Mouse (Mus musculus): ENCODE results near the gene Capn2. TPM values are rescaled to one million over a fixed set of nuclear protein-coding genes. Genes with fewer than 3 reads are reported as not detected.

Gene Capn2
- polyA plus RNA-seq, 1 experiment from 2014 or later, result 116 TPM

- no peak for DNase-seq
- TF ChIP-seq CTCF (IDR thresholded peaks at IDR 0.05; ENCODE audit: low read depth), result no peak
- WGBS, result 83% methylated on average over 6 of the region's 6 CpGs
- H3K4me2 ChIP-seq, result no peak overlapping the region
- no peaks in the 10 kb centered on the region for H3K9me3 ChIP-seq (ENCODE audit: low read depth, low read length)
- no peak overlapping the region for H3K9ac ChIP-seq
- peaks cover 62% of the 10 kb centered on the region for H3K36me3 ChIP-seq (ENCODE audit: insufficient read depth)
- H3K4me1 ChIP-seq (ENCODE audit: insufficient read depth), result peaks cover 11% of the 10 kb centered on the region; the same call in 1 of the 2 replicates
- no peak overlapping the region for H3K4me3 ChIP-seq (ENCODE audit: low read depth, low read length)
- ATAC-seq (ENCODE audit: insufficient read depth), result no peak
- no peak overlapping the region for H3K27ac ChIP-seq (ENCODE audit: low read depth)
- H3K27me3 ChIP-seq (ENCODE audit: insufficient read depth, low read length), result no peaks in the 10 kb centered on the region
Measured at GRCm38 (mm10) chr1:182491839-182492238, 25.6 kb downstream of the Capn2 start.

- Histone ChIP-seq H3K36me3 (ENCODE audit: insufficient read depth) (peaks cover 65% of the 10 kb centered on the region), H3K27me3 (ENCODE audit: insufficient read depth, low read length) (no peaks in the 10 kb centered on the region), H3K27ac (ENCODE audit: low read depth) (no peak overlapping the region), H3K4me3 (ENCODE audit: low read depth, low read length) (no peak overlapping the region), H3K9me3 (ENCODE audit: low read depth, low read length) (no peaks in the 10 kb centered on the region), H3K4me2 (no peak overlapping the region), H3K9ac (no peak overlapping the region), H3K4me1 (ENCODE audit: insufficient read depth) (peaks cover 11% of the 10 kb centered on the region; the same call in 1 of the 2 replicates)
- TF ChIP-seq CTCF (IDR thresholded peaks at IDR 0.05; ENCODE audit: low read depth), result peak; percentile 44; the same call in 1 of the 2 replicates
- ATAC-seq (ENCODE audit: insufficient read depth) (0 out of 2 replicates have a peak, but pooled peaks have one; percentile 13), DNase-seq (peak; percentile 49)
- 77% methylated on average over 7 of the region's 7 CpGs for WGBS
Measured at GRCm38 (mm10) chr1:182490568-182490967, 26.8 kb downstream of the Capn2 start.

DNA sequence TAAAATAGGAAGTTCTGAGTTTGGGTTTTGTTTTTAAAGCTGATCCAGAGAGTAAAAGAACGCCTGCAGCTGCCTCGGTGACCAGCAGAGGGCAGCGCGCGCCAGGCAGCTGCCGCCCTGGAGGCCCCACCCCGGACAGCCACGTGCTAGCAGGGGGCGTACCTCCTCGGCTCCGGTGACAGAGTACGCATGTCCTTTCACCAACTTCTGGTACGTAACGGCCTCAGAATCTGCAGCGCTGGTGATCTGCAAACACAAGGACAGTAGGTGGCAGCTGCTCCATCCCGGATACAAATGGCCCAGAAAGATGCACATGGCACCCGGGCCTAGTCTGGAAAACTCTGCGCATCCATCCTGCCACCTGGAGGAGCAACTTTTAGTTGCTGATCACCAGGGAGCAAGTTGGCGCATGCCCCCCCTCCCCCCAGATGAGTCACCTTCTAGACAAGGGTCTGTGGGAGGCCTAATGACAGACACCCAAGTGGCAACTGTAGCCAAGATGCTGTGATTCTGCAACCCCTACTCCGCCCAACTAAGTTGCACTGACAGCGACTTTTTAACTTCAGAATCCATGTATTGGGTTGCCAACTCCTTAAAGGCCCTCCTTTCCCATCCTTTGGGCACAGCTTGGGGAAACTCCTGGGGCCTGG lies 27.5 kb downstream of the Capn2 start:
- no peak overlapping the region for H3K27ac ChIP-seq (ENCODE audit: low read depth)
- H3K36me3 ChIP-seq (ENCODE audit: insufficient read depth), result peaks cover 71% of the 10 kb centered on the region
- no peak overlapping the region for H3K4me3 ChIP-seq (ENCODE audit: low read depth, low read length)
- peak; percentile 95 for ATAC-seq (ENCODE audit: insufficient read depth)
- H3K9me3 ChIP-seq (ENCODE audit: low read depth, low read length), result no peaks in the 10 kb centered on the region
- H3K4me2 ChIP-seq, result peak overlapping the region; percentile 47
- 9% methylated on average over 21 of the region's 21 CpGs for WGBS
- no peaks in the 10 kb centered on the region for H3K27me3 ChIP-seq (ENCODE audit: insufficient read depth, low read length)
- H3K4me1 ChIP-seq (ENCODE audit: insufficient read depth), result peaks cover 10% of the 10 kb centered on the region; the same call in 1 of the 2 replicates
- H3K9ac ChIP-seq, result no peak overlapping the region
- TF ChIP-seq CTCF (IDR thresholded peaks at IDR 0.05; ENCODE audit: low read depth), result peak; percentile 94
- DNase-seq, result peak; percentile 96

- 89% methylated on average over 10 of the region's 10 CpGs for WGBS
- H3K36me3 ChIP-seq (ENCODE audit: insufficient read depth), result peaks cover 82% of the 10 kb centered on the region
- ATAC-seq (ENCODE audit: insufficient read depth), result no peak
Measured at GRCm38 (mm10) chr1:182488503-182488902, 28.9 kb downstream of the Capn2 start.

DNA sequence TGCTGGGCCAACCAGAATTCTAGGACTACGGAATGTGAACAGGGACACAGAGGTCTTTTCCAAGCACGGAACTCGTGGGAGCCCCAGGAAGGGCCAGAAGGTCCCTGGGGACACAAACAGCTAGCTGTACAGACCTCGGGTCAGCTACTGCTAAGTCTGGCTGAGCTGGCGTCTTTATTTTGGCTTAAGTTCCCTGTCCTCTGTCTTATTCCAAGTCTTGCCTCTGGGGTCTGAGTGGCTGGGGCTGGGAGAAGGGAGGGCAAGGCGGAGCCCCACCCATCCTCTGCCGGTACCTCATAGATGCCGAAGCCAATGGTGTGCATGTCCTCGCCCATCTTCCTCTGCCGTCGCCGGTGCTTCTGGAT lies 33.5 kb downstream of the Capn2 start:
- no peaks in the 10 kb centered on the region for H3K4me1 ChIP-seq (ENCODE audit: insufficient read depth)
- TF ChIP-seq CTCF (IDR thresholded peaks at IDR 0.05; ENCODE audit: low read depth), result no peak
- no peak overlapping the region for H3K27ac ChIP-seq (ENCODE audit: low read depth)
- no peak overlapping the region for H3K4me2 ChIP-seq
- H3K27me3 ChIP-seq (ENCODE audit: insufficient read depth, low read length), result no peaks in the 10 kb centered on the region
- ATAC-seq (ENCODE audit: insufficient read depth) (no peak), DNase-seq (no peak)
- H3K9ac ChIP-seq, result no peak overlapping the region
- no peak overlapping the region for H3K4me3 ChIP-seq (ENCODE audit: low read depth, low read length)
- no peaks in the 10 kb centered on the region for H3K9me3 ChIP-seq (ENCODE audit: low read depth, low read length)
- peaks cover 92% of the 10 kb centered on the region for H3K36me3 ChIP-seq (ENCODE audit: insufficient read depth)
- 88% methylated on average over 12 of the region's 12 CpGs for WGBS

More at GRCm38 (mm10) chr1:182488503-182488902, 28.9 kb downstream of the Capn2 start:
- no peak overlapping the region for H3K27ac ChIP-seq (ENCODE audit: low read depth)
- no peak overlapping the region for H3K4me2 ChIP-seq
- no peaks in the 10 kb centered on the region for H3K9me3 ChIP-seq (ENCODE audit: low read depth, low read length)
- TF ChIP-seq CTCF (IDR thresholded peaks at IDR 0.05; ENCODE audit: low read depth), result no peak
- no peak overlapping the region for H3K4me3 ChIP-seq (ENCODE audit: low read depth, low read length)
- no peaks in the 10 kb centered on the region for H3K27me3 ChIP-seq (ENCODE audit: insufficient read depth, low read length)
- no peaks in the 10 kb centered on the region for H3K4me1 ChIP-seq (ENCODE audit: insufficient read depth)
- no peak for DNase-seq
- H3K9ac ChIP-seq, result no peak overlapping the region

DNA sequence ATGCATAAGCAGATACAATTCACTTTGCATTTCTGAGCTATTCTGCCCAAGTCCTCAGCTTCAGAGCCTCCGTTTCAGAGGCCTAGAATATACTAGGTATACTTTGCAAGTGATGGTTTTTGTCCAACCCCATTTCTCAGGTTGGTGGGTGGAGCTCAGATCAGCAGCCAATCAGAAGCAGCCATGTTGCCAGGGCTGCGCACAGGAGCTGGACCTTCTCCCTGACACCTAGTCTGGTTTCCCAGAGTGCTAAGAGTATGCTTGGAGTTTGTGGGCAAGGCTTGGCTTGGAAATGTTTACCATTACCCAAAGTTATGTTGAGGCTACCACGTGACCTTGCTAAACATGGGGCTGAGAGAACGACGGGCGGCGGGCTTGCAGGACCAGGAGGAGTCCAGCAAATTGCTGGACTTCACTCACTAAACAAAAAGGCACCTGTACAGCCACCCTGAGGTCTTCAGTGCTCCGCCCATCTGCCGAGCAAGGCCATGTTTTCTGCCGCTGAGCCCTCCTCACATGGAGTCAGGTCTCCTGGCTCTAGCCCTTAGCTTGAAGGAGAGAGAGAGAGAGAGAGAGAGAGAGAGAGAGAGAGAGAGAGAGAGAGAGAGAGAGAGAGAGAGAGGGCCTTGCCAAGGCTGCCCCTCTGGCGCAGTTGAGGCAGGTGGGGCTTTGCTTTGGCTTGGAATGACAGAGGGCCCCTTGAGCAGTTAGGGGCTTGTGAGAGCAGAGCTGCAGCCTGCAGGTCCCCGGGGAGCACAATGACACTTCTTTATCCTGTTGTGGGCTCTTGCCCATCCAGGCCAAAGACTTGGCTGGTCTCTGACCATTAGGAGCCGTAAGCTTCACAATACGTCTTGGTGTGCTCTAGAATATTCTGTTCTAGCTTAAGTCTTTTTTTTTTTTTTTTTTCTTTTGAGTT lies 34.2 kb downstream of the Capn2 start:
- ATAC-seq (ENCODE audit: insufficient read depth) (no peak), DNase-seq (no peak)
- Histone ChIP-seq H3K27ac (ENCODE audit: low read depth) (no peak overlapping the region), H3K9me3 (ENCODE audit: low read depth, low read length) (no peaks in the 10 kb centered on the region), H3K4me2 (no peak overlapping the region), H3K36me3 (ENCODE audit: insufficient read depth) (peaks cover 88% of the 10 kb centered on the region), H3K4me1 (ENCODE audit: insufficient read depth) (no peaks in the 10 kb centered on the region), H3K4me3 (ENCODE audit: low read depth, low read length) (no peak overlapping the region), H3K9ac (no peak overlapping the region), H3K27me3 (ENCODE audit: insufficient read depth, low read length) (no peaks in the 10 kb centered on the region)
- 83% methylated on average over 14 of the region's 14 CpGs for WGBS
- TF ChIP-seq CTCF (IDR thresholded peaks at IDR 0.05; ENCODE audit: low read depth), result no peak
